Mouse (Mus musculus) C2C12 (cell line): ENCODE measurements at regions not wholly inside any gene's neighbourhood (a gene's known extent, or its start where the extent isn't known, plus 50 kb on each side); places are given as distances from the start of the nearest gene placed in this dataset.

Experiments
- H3K27me3 ChIP-seq: one replicate; pipeline ENCODE4 v1.6.1; 2011; ENCODE audit not compliant: control insufficient read depth, insufficient read depth, insufficient read length
- H3K36me3 ChIP-seq: one replicate; pipeline ENCODE4 v1.6.1; 2011; ENCODE audit not compliant: control insufficient read depth, insufficient read depth
- H3K4me3 ChIP-seq: one replicate; pipeline ENCODE4 v1.5.1; 2011; ENCODE audit warnings: mild to moderate bottlenecking, control low read depth; ENCODE audit not compliant: poor library complexity, insufficient read depth, severe bottlenecking
- H3K79me2 ChIP-seq: one replicate; pipeline ENCODE4 v1.6.1; 2011; ENCODE audit not compliant: control insufficient read depth, insufficient read depth
- H3K79me3 ChIP-seq: one replicate; pipeline ENCODE4 v1.6.1; 2011; ENCODE audit warnings: low read depth, control low read depth
- H3ac ChIP-seq: one replicate; pipeline ENCODE3; 2011; ENCODE audit warnings: low read depth; ENCODE audit not compliant: control insufficient read depth, insufficient read length
- CEBPB ChIP-seq: IDR thresholded peaks from one replicate; pipeline ENCODE4 v1.6.1; 2011; ENCODE audit warnings: low read depth, mild to moderate bottlenecking, control low read depth, moderate library complexity
- CTCF ChIP-seq: IDR thresholded peaks from one replicate; pipeline ENCODE4 v1.5.1; 2011; ENCODE audit not compliant: control insufficient read depth, insufficient read depth, insufficient read length
- FOSL1 ChIP-seq: IDR thresholded peaks from one replicate; pipeline ENCODE4 v1.8.0; 2011; ENCODE audit warnings: mild to moderate bottlenecking, low read length; ENCODE audit not compliant: poor library complexity, insufficient read depth, severe bottlenecking
- MAX ChIP-seq: IDR thresholded peaks from one replicate; pipeline ENCODE4 v1.6.1; 2011; ENCODE audit warnings: mild to moderate bottlenecking, control low read depth
- MYOD1 ChIP-seq: IDR thresholded peaks from one replicate; pipeline ENCODE4 v1.6.1; 2011; ENCODE audit warnings: low read depth; ENCODE audit not compliant: control insufficient read depth, insufficient read length
- MYOG ChIP-seq: IDR thresholded peaks from one replicate; pipeline ENCODE4 v1.6.1; 2011; ENCODE audit not compliant: control insufficient read depth, insufficient read length; ENCODE audit errors: extremely low read depth
- USF1 ChIP-seq: IDR thresholded peaks from one replicate; pipeline ENCODE4 v1.6.1; 2011; ENCODE audit warnings: low read depth, mild to moderate bottlenecking, control low read depth, moderate library complexity

DNA sequence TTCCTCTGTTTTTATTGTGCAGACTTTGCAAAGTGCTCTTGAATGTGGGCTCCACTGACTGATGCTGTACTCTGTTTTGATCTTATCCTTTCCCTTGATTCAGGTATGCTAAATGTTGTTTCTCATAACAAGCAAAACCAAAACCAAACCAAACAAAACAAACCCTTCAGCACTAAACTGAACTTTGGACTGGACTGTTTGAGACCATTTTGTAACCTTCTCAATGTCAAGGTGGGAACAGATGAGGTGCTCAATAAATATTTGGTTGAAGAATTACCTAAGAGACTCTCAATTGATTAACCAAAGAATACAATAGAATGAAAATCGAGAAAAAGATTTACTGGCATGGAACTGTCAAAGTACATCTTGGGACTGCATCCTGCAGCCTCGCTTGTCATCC lies 163.9 kb upstream of the Sall1 start:
- TF ChIP-seq MYOG = no peak
- no peak for TF ChIP-seq USF1
- TF ChIP-seq MYOD1 = no peak
- no peak for TF ChIP-seq CEBPB
- TF ChIP-seq CTCF = no peak
- TF ChIP-seq MAX = no peak
- no peak for TF ChIP-seq FOSL1
- no peak overlapping the region for H3ac ChIP-seq
- H3K4me3 ChIP-seq = no peak overlapping the region
- no peaks in the 10 kb centered on the region for H3K79me2 ChIP-seq
- H3K27me3 ChIP-seq = no peaks in the 10 kb centered on the region
- H3K79me3 ChIP-seq = no peaks in the 10 kb centered on the region
- no peaks in the 10 kb centered on the region for H3K36me3 ChIP-seq

DNA sequence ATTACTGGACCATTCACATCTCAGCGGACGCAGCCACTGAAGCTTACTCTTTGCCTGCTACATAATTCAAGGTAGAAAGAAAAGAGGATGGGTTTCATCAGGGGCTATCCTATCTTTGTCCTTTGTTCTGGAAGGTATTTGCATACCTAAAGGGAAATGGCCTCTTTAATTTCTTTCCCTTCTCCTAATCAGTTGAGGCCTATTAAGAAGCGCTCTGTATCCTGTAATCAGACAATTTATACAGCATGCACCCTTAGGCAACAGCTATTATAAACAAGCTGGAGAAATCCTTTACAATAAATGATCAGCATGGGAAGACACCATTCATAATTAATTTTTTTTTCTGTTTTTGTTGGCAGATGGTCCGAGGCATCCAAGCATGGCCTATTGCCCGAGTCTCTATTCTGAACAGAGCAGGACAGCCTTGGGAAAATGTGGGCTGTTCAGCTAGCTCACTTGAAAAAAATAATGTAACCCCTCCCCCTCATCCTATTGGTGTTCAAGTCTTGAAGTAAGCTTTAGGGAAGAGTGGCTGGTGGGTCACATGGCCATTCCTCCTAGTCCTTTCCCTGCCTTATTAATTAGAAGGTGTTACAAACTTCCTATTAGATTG lies 158.6 kb upstream of the Sall1 start:
- H3K36me3 ChIP-seq = no peaks in the 10 kb centered on the region
- no peaks in the 10 kb centered on the region for H3K79me3 ChIP-seq
- no peak overlapping the region for H3K4me3 ChIP-seq
- no peaks in the 10 kb centered on the region for H3K27me3 ChIP-seq
- H3K79me2 ChIP-seq = no peaks in the 10 kb centered on the region
- H3ac ChIP-seq = no peak overlapping the region
- TF ChIP-seq USF1 = no peak

DNA sequence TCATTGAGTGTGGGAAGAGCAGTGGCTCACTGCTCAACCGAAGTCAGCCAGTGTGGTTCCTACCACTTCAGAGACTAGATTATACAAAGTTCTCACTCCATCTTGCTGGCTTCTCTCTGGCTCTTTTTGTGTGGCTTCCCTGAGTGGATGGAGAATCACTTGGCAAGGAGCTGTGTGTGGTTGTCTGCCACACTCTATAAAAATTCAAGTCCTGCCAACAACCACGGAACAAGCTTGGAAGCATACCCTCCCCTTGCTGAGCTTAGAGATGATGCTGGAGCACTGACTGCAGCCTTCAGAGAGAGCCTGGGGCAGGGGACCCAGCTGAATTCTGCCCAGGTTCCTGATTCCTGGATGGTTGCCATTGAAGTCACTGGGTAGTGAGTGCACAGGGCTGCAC lies 156.3 kb upstream of the Sall1 start:
- no peak overlapping the region for H3K4me3 ChIP-seq
- TF ChIP-seq CTCF (no peak), MYOD1 (no peak), CEBPB (no peak), USF1 (no peak), MAX (no peak), FOSL1 (no peak), MYOG (no peak)

DNA sequence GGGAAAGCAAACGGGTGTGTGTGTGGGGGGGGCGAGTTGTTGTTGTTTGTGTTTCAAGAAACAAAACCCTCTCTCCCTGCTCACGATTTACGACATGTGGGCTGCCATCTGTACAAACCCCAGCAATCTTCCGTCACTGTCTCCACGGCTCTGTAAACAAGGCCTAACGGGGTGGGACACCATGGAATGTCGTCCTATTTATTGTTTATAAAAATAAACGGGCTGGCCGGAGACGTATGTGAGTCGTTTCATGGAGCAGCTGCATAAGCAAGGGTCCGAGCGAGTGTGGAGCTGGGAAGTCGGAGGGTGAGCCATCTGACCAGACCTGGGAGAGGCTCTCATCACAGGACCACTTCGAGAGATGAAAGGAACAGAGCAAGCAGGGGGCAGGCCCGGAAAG lies 141.4 kb upstream of the Sall1 start:
- Histone ChIP-seq H3K79me3 (no peaks in the 10 kb centered on the region), H3ac (no peak overlapping the region), H3K4me3 (no peak overlapping the region), H3K79me2 (no peaks in the 10 kb centered on the region), H3K27me3 (no peaks in the 10 kb centered on the region), H3K36me3 (no peaks in the 10 kb centered on the region)
- no peak for TF ChIP-seq CTCF
- no peak for TF ChIP-seq USF1
- TF ChIP-seq FOSL1 = no peak
- TF ChIP-seq CEBPB = no peak
- no peak for TF ChIP-seq MYOD1
- no peak for TF ChIP-seq MYOG
- no peak for TF ChIP-seq MAX

More for the DNA sequence above, 156.3 kb upstream of the Sall1 start:
- no peaks in the 10 kb centered on the region for H3K79me3 ChIP-seq
- H3K36me3 ChIP-seq = no peaks in the 10 kb centered on the region
- no peaks in the 10 kb centered on the region for H3K79me2 ChIP-seq
- H3K27me3 ChIP-seq = no peaks in the 10 kb centered on the region
- H3ac ChIP-seq = no peak overlapping the region

DNA sequence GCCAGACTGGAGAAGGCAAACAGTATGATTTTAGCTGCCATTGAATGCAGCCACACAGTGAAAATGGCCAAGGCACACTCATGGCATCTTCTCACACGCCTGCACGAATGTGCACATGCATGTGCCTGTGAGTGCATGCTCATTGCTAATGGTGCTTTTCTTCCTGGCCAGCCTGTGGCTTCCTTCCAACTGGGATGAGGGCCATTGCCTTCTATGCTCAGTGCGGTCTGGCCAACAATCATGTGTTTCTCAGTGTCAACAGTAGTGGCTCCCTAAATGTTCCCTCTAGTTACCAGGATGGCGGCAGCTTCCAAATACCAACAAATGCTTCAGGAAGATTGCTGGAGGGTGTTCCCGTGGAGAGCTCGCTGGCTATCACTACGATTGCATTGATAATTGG lies 131.7 kb upstream of the Sall1 start:
- H3K79me3 ChIP-seq = no peaks in the 10 kb centered on the region
- no peak overlapping the region for H3K4me3 ChIP-seq
- H3K27me3 ChIP-seq = no peaks in the 10 kb centered on the region
- H3K79me2 ChIP-seq = no peaks in the 10 kb centered on the region
- no peaks in the 10 kb centered on the region for H3K36me3 ChIP-seq
- no peak for TF ChIP-seq CEBPB
- no peak for TF ChIP-seq CTCF
- TF ChIP-seq MYOG = no peak
- no peak for TF ChIP-seq USF1
- no peak for TF ChIP-seq MYOD1
- H3ac ChIP-seq = no peak overlapping the region

DNA sequence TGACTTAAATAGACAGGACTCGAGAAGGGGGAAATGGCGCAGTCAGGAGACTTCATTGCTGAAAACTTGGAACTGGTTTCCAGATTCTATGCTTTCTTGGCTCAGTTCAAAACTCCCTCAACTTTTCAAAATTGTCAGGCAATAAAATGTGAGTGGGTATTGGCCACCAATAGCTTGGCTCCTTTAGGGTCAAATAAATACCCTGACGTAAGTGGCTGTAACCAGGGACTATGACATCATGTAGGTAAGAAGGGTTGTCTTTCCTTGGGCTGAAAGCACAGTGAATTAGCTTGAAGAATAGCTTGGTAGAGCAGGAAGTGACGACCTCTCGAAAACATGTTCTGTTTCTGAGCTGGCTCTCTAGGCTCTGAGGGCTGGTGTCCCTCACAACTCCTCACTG lies 127.6 kb upstream of the Sall1 start:
- no peaks in the 10 kb centered on the region for H3K79me3 ChIP-seq
- no peaks in the 10 kb centered on the region for H3K27me3 ChIP-seq
- H3K4me3 ChIP-seq = no peak overlapping the region
- no peak overlapping the region for H3ac ChIP-seq
- no peak for TF ChIP-seq MYOG
- no peak for TF ChIP-seq MYOD1
- TF ChIP-seq USF1 = no peak
- no peaks in the 10 kb centered on the region for H3K36me3 ChIP-seq
- H3K79me2 ChIP-seq = no peaks in the 10 kb centered on the region
